Mouse (Mus musculus) midbrain, embryonic 12.5 days (tissue): Measurements from ENCODE around the gene Kif16b. TPM values are rescaled to one million over a fixed set of nuclear protein-coding genes. Genes with fewer than 3 reads are reported as not detected.
"Not testable (repeated sequence)": the region's sequence is repeated elsewhere in the genome, so short reads cannot be mapped to it uniquely, and the experiment has no call there.

Source experiments
- ATAC-seq: fragments of 200-750 bp; cut with Nextera tagmentation; 2 replicates; pipeline ENCODE4 v1.8.0; 2017; ENCODE audit warnings: low read depth, moderate TSS enrichment, moderate library complexity; ENCODE audit not compliant: low FRiP score
- H3K27ac ChIP-seq: fragments of 300-500 bp; sonication (generic); replicated peaks from 2 replicates; pipeline ENCODE4 v1.5.1; 2016; ENCODE audit warnings: mild to moderate bottlenecking
- H3K27me3 ChIP-seq: fragments of 300-500 bp; sonication (generic); 2 replicates; pipeline ENCODE4 v1.6.1; 2016; ENCODE audit warnings: mild to moderate bottlenecking
- H3K36me3 ChIP-seq: fragments of 300-500 bp; sonication (generic); 2 replicates; pipeline ENCODE4 v1.6.1; 2016
- H3K4me1 ChIP-seq: fragments of 300-500 bp; sonication (generic); 2 replicates; pipeline ENCODE4 v1.6.1; 2016
- H3K4me2 ChIP-seq: fragments of 300-500 bp; sonication (generic); replicated peaks from 2 replicates; pipeline ENCODE4 v1.6.1; 2016; ENCODE audit warnings: mild to moderate bottlenecking, moderate library complexity
- H3K4me3 ChIP-seq: fragments of 300-500 bp; sonication (generic); 2 replicates; pipeline ENCODE4 v1.5.1; 2016; ENCODE audit warnings: mild to moderate bottlenecking
- H3K9ac ChIP-seq: fragments of 300-500 bp; sonication (generic); replicated peaks from 2 replicates; pipeline ENCODE4 v1.6.1; 2016; ENCODE audit warnings: mild to moderate bottlenecking, moderate library complexity
- H3K9me3 ChIP-seq: fragments of 300-500 bp; sonication (generic); 2 replicates; pipeline ENCODE4 v1.6.1; 2016; ENCODE audit warnings: mild to moderate bottlenecking
- WGBS: fragments of 180-500 bp; shearing (Covaris S2); methylation state at CpG from one replicate; pipeline ENCODE4 v1.1.7; 2016; 5-methylcytosine and 5-hydroxymethylcytosine counted together
- polyA plus RNA-seq: library from polyadenylated mRNA; unstranded; fragments of >200 nt; fragmentation: Nextera tagmentation; extraction: Ambion mirVana; gene quantifications from 2 replicates; pipeline ENCODE4 v1.2.1, GENCODE M21; 2016

Gene Kif16b
- polyA plus RNA-seq, 1 experiment from 2014 or later: 7.3 TPM

GRCm38 (mm10) chr2:142596176-142597170 lies 304.9 kb downstream of the Kif16b start:
- Histone ChIP-seq H3K9ac (no peak overlapping the region), H3K4me2 (no peak overlapping the region), H3K4me3 (no peak overlapping the region), H3K27ac (no peak overlapping the region), H3K4me1 (no peaks in the 10 kb centered on the region), H3K27me3 (peaks cover 40% of the 10 kb centered on the region), H3K36me3 (no peaks in the 10 kb centered on the region), H3K9me3 (no peaks in the 10 kb centered on the region)
- ATAC-seq: no peak
- 79% methylated on average over 17 of the region's 17 CpGs for WGBS

GRCm38 (mm10) chr2:142590938-142591337 lies 310.4 kb downstream of the Kif16b start:
- Histone ChIP-seq H3K4me2 (0 out of 2 replicates have a peak overlapping the region, but pooled peaks have one; percentile 31), H3K9me3 (no peaks in the 10 kb centered on the region), H3K4me3 (no peak overlapping the region), H3K4me1 (peaks cover 23% of the 10 kb centered on the region), H3K27ac (0 out of 2 replicates have a peak overlapping the region, but pooled peaks have one; percentile 65), H3K9ac (no peak overlapping the region), H3K36me3 (no peaks in the 10 kb centered on the region), H3K27me3 (peaks cover 24% of the 10 kb centered on the region)
- no peak for ATAC-seq

- peak; percentile 1; the same call in 1 of the 2 replicates for ATAC-seq
- Histone ChIP-seq H3K9me3 (no peaks in the 10 kb centered on the region), H3K4me3 (no peak overlapping the region), H3K4me1 (peaks cover 23% of the 10 kb centered on the region), H3K27me3 (peaks cover 29% of the 10 kb centered on the region), H3K27ac (peak overlapping the region; percentile 65), H3K9ac (no peak overlapping the region), H3K36me3 (no peaks in the 10 kb centered on the region), H3K4me2 (peak overlapping the region; percentile 31)
- WGBS: 6% methylated on average over 6 of the region's 6 CpGs
These were observed 311.0 kb downstream of the Kif16b start for GRCm38 (mm10) chr2:142590284-142590724.

- H3K27ac ChIP-seq: peak overlapping the region; percentile 65
- 5% methylated on average over 14 of the region's 14 CpGs for WGBS
- H3K4me2 ChIP-seq: peak overlapping the region; percentile 31
- H3K36me3 ChIP-seq: no peaks in the 10 kb centered on the region
- no peak overlapping the region for H3K9ac ChIP-seq
- peaks cover 23% of the 10 kb centered on the region for H3K4me1 ChIP-seq
- H3K4me3 ChIP-seq: no peak overlapping the region
- H3K9me3 ChIP-seq: no peaks in the 10 kb centered on the region
- H3K27me3 ChIP-seq: peaks cover 28% of the 10 kb centered on the region
- ATAC-seq: peak; percentile 94
These were observed 311.7 kb downstream of the Kif16b start for GRCm38 (mm10) chr2:142589403-142590283.

- WGBS: 93% methylated on average over 5 of the region's 5 CpGs
- Histone ChIP-seq H3K4me1 (peaks cover 20% of the 10 kb centered on the region), H3K4me2 (no peak overlapping the region), H3K36me3 (no peaks in the 10 kb centered on the region), H3K27me3 (peaks cover 30% of the 10 kb centered on the region), H3K27ac (no peak overlapping the region), H3K4me3 (no peak overlapping the region), H3K9ac (no peak overlapping the region), H3K9me3 (no peaks in the 10 kb centered on the region)
- ATAC-seq: no peak
These were observed 315.5 kb downstream of the Kif16b start for GRCm38 (mm10) chr2:142585845-142586244.

DNA sequence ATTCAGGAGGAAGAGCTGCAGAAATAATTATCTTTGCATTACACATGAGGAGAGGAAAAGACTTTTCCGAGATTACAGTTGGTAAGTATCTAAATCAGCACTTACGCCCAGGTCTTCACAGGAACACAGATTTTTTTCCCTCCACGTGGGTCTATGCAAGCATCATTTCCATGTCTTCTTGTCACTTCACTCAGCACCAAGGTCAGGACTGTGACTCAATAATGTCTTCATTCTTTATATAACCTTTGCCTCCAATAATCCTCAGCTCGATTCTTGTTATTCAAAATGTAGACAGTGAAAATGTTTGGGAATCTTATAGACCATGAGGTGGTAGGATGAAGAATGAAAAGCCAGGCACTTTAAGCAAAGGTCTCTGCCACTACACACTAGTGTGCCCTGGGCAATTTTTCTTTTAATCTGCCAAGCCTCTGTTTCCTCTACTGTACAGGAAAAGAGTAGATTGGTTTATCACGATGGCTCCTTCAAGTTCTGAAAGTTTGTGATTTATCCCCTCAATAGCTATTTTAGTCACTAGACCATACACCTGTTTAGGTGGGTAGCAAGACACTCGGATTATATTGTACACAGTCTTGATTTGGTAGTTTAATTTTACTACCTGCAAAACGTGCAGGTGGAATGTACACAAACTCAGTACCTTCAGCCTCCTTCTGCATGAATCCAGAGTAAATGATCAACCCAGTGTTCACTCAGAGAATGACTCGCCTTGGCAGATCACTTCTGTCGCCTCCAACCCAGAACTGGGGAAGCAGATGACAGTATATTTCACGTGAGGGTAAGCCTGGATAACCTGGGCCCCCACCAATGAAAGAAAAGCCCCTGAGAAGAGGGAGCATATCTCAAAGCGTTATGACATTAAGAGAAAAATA lies 316.2 kb downstream of the Kif16b start:
- ATAC-seq: no peak
- Histone ChIP-seq H3K9me3 (no peaks in the 10 kb centered on the region), H3K4me1 (peaks cover 13% of the 10 kb centered on the region), H3K36me3 (no peaks in the 10 kb centered on the region), H3K4me2 (no peak overlapping the region), H3K4me3 (no peak overlapping the region), H3K27me3 (peaks cover 30% of the 10 kb centered on the region), H3K9ac (no peak overlapping the region), H3K27ac (no peak overlapping the region)
- WGBS: 85% methylated on average over 11 of the region's 11 CpGs

DNA sequence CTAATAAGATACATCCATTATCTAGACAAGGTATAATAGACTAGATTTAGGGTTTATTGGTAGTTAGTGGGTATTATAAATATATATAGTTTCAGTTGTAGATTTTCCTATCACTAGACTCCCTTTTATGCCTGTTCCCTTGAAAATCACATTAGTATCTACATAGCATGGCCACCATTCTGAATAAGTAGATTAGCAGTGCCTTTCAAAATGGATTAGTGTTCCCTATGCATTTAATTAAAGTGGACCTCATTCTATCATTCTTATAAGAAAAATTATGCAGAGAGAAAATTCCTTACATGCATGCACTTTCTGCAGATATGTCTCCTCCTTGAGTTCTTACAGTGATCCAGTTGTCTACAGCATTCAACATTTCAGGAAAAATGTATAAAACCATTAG lies 320.9 kb downstream of the Kif16b start:
- H3K9me3 ChIP-seq: no peaks in the 10 kb centered on the region
- no peak overlapping the region for H3K4me3 ChIP-seq
- no peak overlapping the region for H3K4me2 ChIP-seq
- no peaks in the 10 kb centered on the region for H3K36me3 ChIP-seq
- peak; percentile 83 for ATAC-seq
- peaks cover 33% of the 10 kb centered on the region for H3K27me3 ChIP-seq
- no peak overlapping the region for H3K9ac ChIP-seq
- H3K27ac ChIP-seq: no peak overlapping the region
- H3K4me1 ChIP-seq: no peaks in the 10 kb centered on the region

DNA sequence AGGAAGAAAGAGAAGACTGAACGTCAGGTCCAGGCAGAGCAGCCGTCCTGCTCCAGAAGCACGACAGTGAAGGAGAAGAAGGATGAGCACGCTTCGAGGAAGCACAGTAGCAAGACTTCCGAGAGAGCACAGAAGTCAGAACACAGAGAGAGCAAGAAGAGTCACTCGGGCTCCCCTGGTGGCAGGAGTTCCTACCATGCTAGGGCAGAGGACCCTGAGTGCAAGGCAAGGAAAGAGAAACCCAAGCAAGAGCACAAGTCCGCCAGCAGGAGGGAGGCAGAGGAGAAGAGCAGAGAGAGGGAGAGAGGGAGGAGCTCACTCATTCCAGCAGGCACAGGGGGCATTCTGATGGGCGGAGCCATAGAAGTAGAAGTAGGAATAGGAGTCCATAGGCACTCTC lies 323.9 kb downstream of the Kif16b start:
- H3K4me3 ChIP-seq, H3K27ac ChIP-seq, H3K9me3 ChIP-seq, ATAC-seq, H3K36me3 ChIP-seq, H3K4me2 ChIP-seq, H3K9ac ChIP-seq, H3K4me1 ChIP-seq: not testable (repeated sequence)
- WGBS: 78% methylated on average over 9 of the region's 9 CpGs
- peaks cover 17% of the 10 kb centered on the region for H3K27me3 ChIP-seq

GRCm38 (mm10) chr2:142569771-142570170 lies 331.6 kb downstream of the Kif16b start:
- Histone ChIP-seq H3K27me3 (peaks cover 2% of the 10 kb centered on the region; the same call in 1 of the 2 replicates), H3K4me3 (no peak overlapping the region)
- ATAC-seq: no peak

More at GRCm38 (mm10) chr2:142569771-142570170, 331.6 kb downstream of the Kif16b start:
- H3K4me2 ChIP-seq: no peak overlapping the region
- WGBS: 78% methylated on average over 8 of the region's 8 CpGs
- no peak overlapping the region for H3K27ac ChIP-seq
- no peaks in the 10 kb centered on the region for H3K9me3 ChIP-seq
- no peaks in the 10 kb centered on the region for H3K36me3 ChIP-seq
- H3K4me1 ChIP-seq: no peaks in the 10 kb centered on the region
- no peak overlapping the region for H3K9ac ChIP-seq
